Mouse (Mus musculus) forebrain, embryonic 10.5 days (tissue): ENCODE measurements around the gene Trap1a. TPM values are rescaled to one million over a fixed set of nuclear protein-coding genes. Genes with fewer than 3 reads are reported as not detected.

Experiments used
- DNase-seq: peaks from one replicate; pipeline ENCODE4 v3.0.0-alpha.2; 2017; ENCODE audit warnings: low spot score; ENCODE audit errors: extremely low spot score
- H3K27ac ChIP-seq: fragments of 300-500 bp; sonication (generic); 2 replicates; pipeline ENCODE4 v1.5.1; 2016; ENCODE audit warnings: mild to moderate bottlenecking
- H3K27me3 ChIP-seq: fragments of 300-500 bp; sonication (generic); 2 replicates; pipeline ENCODE4 v1.6.1; 2016; ENCODE audit warnings: mild to moderate bottlenecking; ENCODE audit not compliant: poor library complexity, severe bottlenecking
- H3K36me3 ChIP-seq: fragments of 300-500 bp; sonication (generic); replicated peaks from 2 replicates; pipeline ENCODE4 v1.6.1; 2016; ENCODE audit warnings: mild to moderate bottlenecking, moderate library complexity
- H3K4me1 ChIP-seq: fragments of 300-500 bp; sonication (generic); 2 replicates; pipeline ENCODE4 v1.6.1; 2016
- H3K4me3 ChIP-seq: fragments of 300-500 bp; sonication (generic); 2 replicates; pipeline ENCODE4 v1.5.1; 2016; ENCODE audit warnings: mild to moderate bottlenecking, moderate library complexity
- H3K9me3 ChIP-seq: fragments of 300-500 bp; sonication (generic); 2 replicates; pipeline ENCODE4 v1.6.1; 2016; ENCODE audit warnings: mild to moderate bottlenecking, moderate library complexity
- WGBS: fragments of 180-500 bp; shearing (Covaris S2); methylation state at CpG from one replicate; pipeline ENCODE4 v1.1.7; 2016; 5-methylcytosine and 5-hydroxymethylcytosine counted together
- polyA plus RNA-seq: library from polyadenylated mRNA; unstranded; fragments of >200 nt; fragmentation: Nextera tagmentation; extraction: Ambion mirVana; gene quantifications from 2 replicates; pipeline ENCODE4 v1.2.1, GENCODE M21; 2016

Trap1a gene
- polyA plus RNA-seq, 1 experiment from 2014 or later: not detected

GRCm38 (mm10) chrX:139366837-139367528 is 33.5 kb downstream of the Trap1a start:
- no peaks in the 10 kb centered on the region for H3K36me3 ChIP-seq
- H3K27ac ChIP-seq: no peak overlapping the region
- 96% methylated on average over 3 of the region's 3 CpGs for WGBS
- H3K27me3 ChIP-seq: peaks cover 37% of the 10 kb centered on the region
- no peaks in the 10 kb centered on the region for H3K9me3 ChIP-seq
- no peak overlapping the region for H3K4me3 ChIP-seq
- H3K4me1 ChIP-seq: no peaks in the 10 kb centered on the region
- no peak for DNase-seq

DNA sequence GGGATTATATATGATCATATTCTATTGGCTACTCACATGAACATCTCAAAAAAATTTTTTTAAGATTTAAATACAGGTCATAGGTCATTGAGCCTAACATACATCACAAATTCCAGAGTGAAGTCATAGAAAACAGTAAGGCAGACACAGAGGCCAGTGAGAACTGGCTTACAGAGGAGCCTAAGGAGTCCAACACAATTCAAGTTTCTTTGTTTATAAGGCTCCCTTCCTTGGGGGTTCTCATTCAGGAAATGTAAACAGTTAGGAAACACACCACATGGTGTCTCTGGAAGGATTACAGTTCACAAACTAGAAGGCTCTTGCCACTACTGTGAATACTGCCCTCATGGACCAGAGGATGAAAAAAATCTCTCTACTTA is 34.0 kb downstream of the Trap1a start:
- Histone ChIP-seq H3K4me1 (no peaks in the 10 kb centered on the region), H3K27ac (no peak overlapping the region)
- no peak for DNase-seq

GRCm38 (mm10) chrX:139369122-139369521 is 35.6 kb downstream of the Trap1a start:
- 67% methylated on average over 4 of the region's 4 CpGs for WGBS
- Histone ChIP-seq H3K4me1 (no peaks in the 10 kb centered on the region), H3K27me3 (peaks cover 34% of the 10 kb centered on the region), H3K27ac (no peak overlapping the region), H3K36me3 (no peaks in the 10 kb centered on the region), H3K9me3 (no peaks in the 10 kb centered on the region), H3K4me3 (no peak overlapping the region)
- DNase-seq: no peak

More for the DNA sequence above, 34.0 kb downstream of the Trap1a start:
- peaks cover 41% of the 10 kb centered on the region for H3K27me3 ChIP-seq
- no peaks in the 10 kb centered on the region for H3K36me3 ChIP-seq
- no peaks in the 10 kb centered on the region for H3K9me3 ChIP-seq
- no peak overlapping the region for H3K4me3 ChIP-seq

DNA sequence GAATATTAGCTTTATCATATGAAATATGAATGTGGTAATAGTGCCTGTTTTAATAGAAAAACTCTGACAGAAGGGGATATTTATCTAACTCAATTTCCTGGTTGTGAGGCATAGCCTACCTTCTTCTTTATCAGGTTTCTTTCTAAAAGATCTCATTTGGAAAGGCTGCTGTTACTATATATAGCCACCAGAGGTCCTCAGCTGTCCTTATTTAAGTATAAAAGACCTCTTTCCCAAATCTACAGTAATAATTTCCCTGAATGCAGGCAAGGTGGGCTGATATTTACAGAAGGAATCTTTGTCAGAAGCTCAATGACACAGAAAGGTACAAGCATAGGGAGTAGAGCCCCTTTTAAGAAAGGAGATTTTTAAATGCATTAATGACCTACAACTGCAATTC is 39.2 kb downstream of the Trap1a start:
- Histone ChIP-seq H3K27ac (no peak overlapping the region), H3K4me1 (no peaks in the 10 kb centered on the region), H3K27me3 (peaks cover 28% of the 10 kb centered on the region; the same call in 1 of the 2 replicates), H3K9me3 (no peaks in the 10 kb centered on the region), H3K4me3 (no peak overlapping the region), H3K36me3 (no peaks in the 10 kb centered on the region)
- DNase-seq: no peak

Other genes starting within 250 kb of the Trap1a start
- gene Serpina7, start 248.4 kb upstream of the Trap1a start, polyA plus RNA-seq: not detected in 2 replicates
- gene 4930513O06Rik, start 247.4 kb upstream of the Trap1a start, polyA plus RNA-seq: not detected in 2 replicates
- gene 4933428M09Rik, start 154.5 kb upstream of the Trap1a start, polyA plus RNA-seq: not detected in 2 replicates
- 23.3 and 25.8 TPM in 2 replicates for gene Mum1l1, start 123.6 kb upstream of the Trap1a start, polyA plus RNA-seq
- 2.7 and 3.6 TPM in 2 replicates for gene D330045A20Rik, start 146.7 kb downstream of the Trap1a start, polyA plus RNA-seq
- 1.4 and 2.3 TPM in 2 replicates for gene Rnf128, start 229.6 kb downstream of the Trap1a start, polyA plus RNA-seq